Mouse (Mus musculus) hindbrain, postnatal 0 days (tissue): ENCODE measurements around the gene Vcam1. TPM values are rescaled to one million over a fixed set of nuclear protein-coding genes. Genes with fewer than 3 reads are reported as not detected.

ENCODE experiments used
- ATAC-seq: fragments of 200-750 bp; cut with Nextera tagmentation; 2 replicates; pipeline ENCODE4 v1.8.0; 2017; ENCODE audit warnings: mild to moderate bottlenecking, moderate TSS enrichment, moderate library complexity
- DNase-seq: peaks from one replicate; pipeline ENCODE4 v3.0.0-alpha.2; 2015; ENCODE audit warnings: low spot score
- H3K27ac ChIP-seq: fragments of 300-500 bp; sonication (generic); 2 replicates; pipeline ENCODE4 v1.5.1; 2014; ENCODE audit warnings: mild to moderate bottlenecking
- H3K27me3 ChIP-seq: fragments of 300-500 bp; sonication (generic); 2 replicates; pipeline ENCODE4 v1.6.1; 2014; ENCODE audit warnings: low read length, mixed read lengths; ENCODE audit not compliant: insufficient read depth
- H3K36me3 ChIP-seq: fragments of 300-500 bp; sonication (generic); 2 replicates; pipeline ENCODE4 v1.6.1; 2014; ENCODE audit warnings: low read length, mixed read lengths; ENCODE audit not compliant: insufficient read depth
- H3K4me1 ChIP-seq: fragments of 300-500 bp; sonication (generic); 2 replicates; pipeline ENCODE4 v1.6.1; 2014; ENCODE audit warnings: antibody characterized with exemption, low read length, mixed read lengths; ENCODE audit not compliant: insufficient read depth
- H3K4me2 ChIP-seq: fragments of 300-500 bp; sonication (generic); 2 replicates; pipeline ENCODE4 v1.6.1; 2014; ENCODE audit warnings: low read depth, mild to moderate bottlenecking, low read length, moderate library complexity, mixed read lengths
- H3K4me3 ChIP-seq: fragments of 300-500 bp; sonication (generic); 2 replicates; pipeline ENCODE4 v1.5.1; 2014; ENCODE audit warnings: low read length
- H3K9ac ChIP-seq: fragments of 300-500 bp; sonication (generic); replicated peaks from 2 replicates; pipeline ENCODE4 v1.6.1; 2014; ENCODE audit warnings: mild to moderate bottlenecking, low read length, moderate library complexity, mixed read lengths
- H3K9me3 ChIP-seq: fragments of 300-500 bp; sonication (generic); 2 replicates; pipeline ENCODE4 v1.6.1; 2016; ENCODE audit warnings: low read length, mixed read lengths
- CTCF ChIP-seq: IDR thresholded peaks from 2 replicates; pipeline ENCODE4 v1.5.1; 2016; ENCODE audit warnings: antibody characterized with exemption, control low read depth, low read depth
- WGBS: fragments of 180-500 bp; shearing (Covaris S2); extraction: QIAGEN DNeasy Blood & Tissue Kit; methylation state at CpG from one replicate; pipeline ENCODE4 v1.1.7; 2014; 5-methylcytosine and 5-hydroxymethylcytosine counted together
- polyA plus RNA-seq: library from polyadenylated mRNA; unstranded; fragments of >200 nt; fragmentation: Nextera tagmentation; extraction: Ambion mirVana; gene quantifications from 2 replicates; pipeline ENCODE4 v1.2.1, GENCODE M21; 2015
- total RNA-seq: library from RNA; depleted of rRNA; stranded (reverse); fragments of >200 nt; gene quantifications from 2 replicates; pipeline ENCODE4 v1.2.3, GENCODE M21; 2014

The Vcam1 gene
- total and polyA plus RNA-seq, 2 experiments from 2014 or later = 40.7 to 45.3 TPM

GRCm38 (mm10) chr3:116094288-116094687 lies 35.2 kb downstream of the Vcam1 start:
- DNase-seq (no peak), ATAC-seq (no peak)
- H3K27ac ChIP-seq = no peak overlapping the region
- no peaks in the 10 kb centered on the region for H3K27me3 ChIP-seq
- H3K9ac ChIP-seq = no peak overlapping the region
- no peak overlapping the region for H3K4me2 ChIP-seq
- H3K9me3 ChIP-seq = no peaks in the 10 kb centered on the region
- no peak overlapping the region for H3K4me3 ChIP-seq
- WGBS = 77% methylated on average over 2 of the region's 2 CpGs
- no peak for TF ChIP-seq CTCF
- no peaks in the 10 kb centered on the region for H3K36me3 ChIP-seq
- H3K4me1 ChIP-seq = no peaks in the 10 kb centered on the region

GRCm38 (mm10) chr3:116092547-116092946 lies 36.9 kb downstream of the Vcam1 start:
- Histone ChIP-seq H3K4me2 (no peak overlapping the region), H3K9me3 (peaks cover 5% of the 10 kb centered on the region; the same call in 1 of the 2 replicates), H3K4me1 (no peaks in the 10 kb centered on the region), H3K36me3 (no peaks in the 10 kb centered on the region), H3K27ac (no peak overlapping the region), H3K4me3 (no peak overlapping the region), H3K27me3 (no peaks in the 10 kb centered on the region), H3K9ac (no peak overlapping the region)
- ATAC-seq (no peak), DNase-seq (no peak)
- WGBS = 91% methylated on average over 3 of the region's 3 CpGs
- TF ChIP-seq CTCF = no peak

DNA sequence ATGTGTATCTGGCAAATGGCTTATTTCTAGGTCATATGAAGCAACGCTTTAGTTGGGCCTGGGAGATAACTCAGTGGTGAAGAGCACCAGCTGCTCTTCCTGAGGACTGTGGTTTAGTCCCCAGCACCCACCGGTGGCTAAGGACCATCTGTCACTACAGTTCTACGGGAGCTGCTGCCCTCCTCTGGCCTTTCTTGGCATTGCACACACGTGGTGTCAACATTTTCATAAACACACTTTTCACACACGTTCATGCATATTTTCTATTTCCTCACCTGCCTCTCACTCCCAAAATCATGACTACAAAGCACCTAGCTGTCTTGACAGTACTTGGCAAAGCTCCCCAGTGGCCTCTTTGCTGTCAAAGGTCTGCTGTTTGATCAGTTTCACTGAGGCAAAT lies 37.8 kb downstream of the Vcam1 start:
- Histone ChIP-seq H3K36me3 (no peaks in the 10 kb centered on the region), H3K9me3 (peaks cover 7% of the 10 kb centered on the region; the same call in 1 of the 2 replicates), H3K27me3 (no peaks in the 10 kb centered on the region), H3K27ac (no peak overlapping the region), H3K4me1 (no peaks in the 10 kb centered on the region), H3K4me3 (no peak overlapping the region), H3K9ac (no peak overlapping the region), H3K4me2 (no peak overlapping the region)
- 89% methylated on average over 5 of the region's 5 CpGs for WGBS
- peak; percentile 20; the same call in 1 of the 2 replicates for TF ChIP-seq CTCF
- ATAC-seq (no peak), DNase-seq (no peak)

DNA sequence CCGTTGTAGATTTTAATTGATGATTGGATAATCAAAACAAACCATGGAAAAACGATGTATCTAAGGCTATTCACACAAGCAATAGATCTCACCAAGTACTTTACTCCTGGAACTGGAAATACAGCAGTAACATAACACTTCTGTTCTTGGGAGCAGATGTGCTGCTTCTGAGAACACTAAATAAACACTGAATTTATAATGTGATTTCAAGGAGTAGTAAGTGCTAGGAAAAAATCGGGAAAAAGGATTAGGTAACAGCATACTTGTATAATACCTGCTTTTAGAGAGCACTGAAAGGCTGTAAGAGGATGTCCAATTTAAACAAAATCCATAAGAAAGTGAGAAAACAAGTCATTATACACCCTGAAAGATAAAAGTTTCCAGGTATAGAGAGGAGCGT lies 43.5 kb downstream of the Vcam1 start:
- no peak overlapping the region for H3K4me2 ChIP-seq
- ATAC-seq (no peak), DNase-seq (no peak)
- H3K27ac ChIP-seq = no peak overlapping the region
- H3K4me1 ChIP-seq = no peaks in the 10 kb centered on the region
- WGBS = 88% methylated on average over 4 of the region's 4 CpGs
- H3K9ac ChIP-seq = no peak overlapping the region
- TF ChIP-seq CTCF = no peak
- peaks cover 7% of the 10 kb centered on the region; the same call in 1 of the 2 replicates for H3K9me3 ChIP-seq
- H3K36me3 ChIP-seq = no peaks in the 10 kb centered on the region
- no peak overlapping the region for H3K4me3 ChIP-seq
- H3K27me3 ChIP-seq = no peaks in the 10 kb centered on the region

DNA sequence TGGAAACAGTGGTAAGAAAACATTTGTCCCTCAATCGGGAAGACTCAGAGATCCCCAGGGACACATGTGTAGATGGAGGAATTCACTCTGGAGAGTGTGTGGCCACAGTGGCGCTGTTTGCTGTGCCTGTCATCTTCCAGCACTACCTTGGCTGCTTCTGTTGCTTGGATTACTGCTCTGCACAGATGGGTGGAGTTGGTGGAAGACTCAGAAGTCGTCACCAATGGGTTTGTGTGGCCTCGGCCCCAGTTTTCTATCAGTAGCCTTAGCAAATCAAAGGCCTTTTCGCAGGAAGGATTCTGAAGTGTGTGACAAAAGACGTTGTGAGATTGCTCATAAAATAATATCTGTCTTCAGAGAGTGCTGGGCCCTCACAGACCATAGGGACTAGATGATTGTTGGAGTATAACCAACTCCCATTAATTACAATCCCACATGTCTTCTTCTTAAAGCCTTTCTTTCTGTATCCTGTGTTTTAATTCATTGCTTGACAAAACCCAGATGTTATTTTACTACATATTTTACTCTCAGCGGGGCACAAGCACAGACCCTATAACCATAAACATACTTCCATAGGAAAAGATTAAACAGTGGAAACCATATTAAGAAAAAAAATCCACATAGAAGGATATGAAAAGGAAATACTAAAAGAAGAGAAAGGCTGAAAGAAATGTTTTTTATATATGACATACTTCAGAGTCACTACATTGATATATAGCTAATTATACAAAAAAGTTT lies 48.4 kb downstream of the Vcam1 start:
- Histone ChIP-seq H3K4me3 (no peak overlapping the region), H3K4me2 (no peak overlapping the region), H3K4me1 (no peaks in the 10 kb centered on the region), H3K9me3 (no peaks in the 10 kb centered on the region), H3K27me3 (no peaks in the 10 kb centered on the region), H3K27ac (no peak overlapping the region), H3K36me3 (no peaks in the 10 kb centered on the region), H3K9ac (no peak overlapping the region)
- no peak for ATAC-seq
- DNase-seq = peak; percentile 12
- TF ChIP-seq CTCF = peak; percentile 37; the same call in 1 of the 2 replicates
- WGBS = 72% methylated on average over 7 of the region's 7 CpGs

DNA sequence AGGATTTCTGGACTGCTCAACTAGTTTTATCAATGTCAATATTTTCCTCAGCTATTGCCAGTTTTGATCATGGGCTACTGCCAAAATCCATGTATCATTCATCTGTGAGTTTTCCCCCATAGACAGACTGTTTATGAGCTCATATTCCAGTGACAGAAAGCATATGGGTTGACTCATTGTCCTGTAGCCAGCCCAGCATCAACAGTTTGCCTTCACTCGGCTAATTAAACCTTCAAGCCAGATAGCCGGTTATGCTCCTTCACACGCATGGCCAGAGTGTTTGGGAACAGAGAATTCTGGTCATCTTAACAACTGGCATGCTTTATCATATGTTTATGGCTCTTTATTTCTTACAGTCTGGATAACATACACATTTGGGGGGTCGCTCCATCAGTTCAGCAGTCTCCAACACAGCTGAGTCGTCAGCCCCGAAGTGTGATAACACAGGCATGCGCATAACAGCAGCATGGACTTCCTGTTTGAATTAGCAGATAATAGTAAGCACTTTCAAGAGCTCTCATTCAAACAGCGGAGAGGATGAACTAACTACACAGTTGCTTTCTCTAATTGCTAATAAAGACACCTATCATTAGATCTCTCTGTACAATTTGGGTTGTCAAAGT lies 49.2 kb downstream of the Vcam1 start:
- WGBS = 72% methylated on average over 8 of the region's 8 CpGs
- H3K36me3 ChIP-seq = no peaks in the 10 kb centered on the region
- no peak overlapping the region for H3K4me2 ChIP-seq
- DNase-seq (no peak), ATAC-seq (no peak)
- H3K27ac ChIP-seq = no peak overlapping the region
- no peaks in the 10 kb centered on the region for H3K4me1 ChIP-seq
- no peak overlapping the region for H3K4me3 ChIP-seq
- H3K9ac ChIP-seq = no peak overlapping the region
- TF ChIP-seq CTCF = no peak
- no peaks in the 10 kb centered on the region for H3K9me3 ChIP-seq
- H3K27me3 ChIP-seq = no peaks in the 10 kb centered on the region

GRCm38 (mm10) chr3:116078490-116078889 lies 51.0 kb downstream of the Vcam1 start:
- Histone ChIP-seq H3K4me1 (no peaks in the 10 kb centered on the region), H3K27me3 (no peaks in the 10 kb centered on the region), H3K9me3 (no peaks in the 10 kb centered on the region), H3K36me3 (no peaks in the 10 kb centered on the region), H3K9ac (no peak overlapping the region), H3K4me2 (no peak overlapping the region), H3K4me3 (no peak overlapping the region), H3K27ac (no peak overlapping the region)
- ATAC-seq (no peak), DNase-seq (peak; percentile 36)
- TF ChIP-seq CTCF = peak; percentile 25; the same call in 1 of the 2 replicates
- WGBS = 67% methylated on average over 4 of the region's 4 CpGs
